Mouse (Mus musculus) common myeloid progenitor, adult 5-6 weeks (primary cell): ENCODE data around the gene Wdr5. TPM values are rescaled to one million over a fixed set of nuclear protein-coding genes. Genes with fewer than 3 reads are reported as not detected.

Experiments
- ATAC-seq: replicated peaks from 2 replicates; pipeline ENCODE4 v1.8.0; 2016; ENCODE audit warnings: low read depth, mild to moderate bottlenecking, moderate TSS enrichment, inconsistent platforms; ENCODE audit not compliant: poor library complexity, severe bottlenecking
- total RNA-seq: library from RNA; stranded (forward); fragments of 200-1000, 187-1606 nt; gene quantifications from 2 replicates; pipeline ENCODE4 v1.2.3, GENCODE M21; 2017

Wdr5 gene
- total RNA-seq, 1 experiment from 2014 or later = 83.4 TPM

DNA sequence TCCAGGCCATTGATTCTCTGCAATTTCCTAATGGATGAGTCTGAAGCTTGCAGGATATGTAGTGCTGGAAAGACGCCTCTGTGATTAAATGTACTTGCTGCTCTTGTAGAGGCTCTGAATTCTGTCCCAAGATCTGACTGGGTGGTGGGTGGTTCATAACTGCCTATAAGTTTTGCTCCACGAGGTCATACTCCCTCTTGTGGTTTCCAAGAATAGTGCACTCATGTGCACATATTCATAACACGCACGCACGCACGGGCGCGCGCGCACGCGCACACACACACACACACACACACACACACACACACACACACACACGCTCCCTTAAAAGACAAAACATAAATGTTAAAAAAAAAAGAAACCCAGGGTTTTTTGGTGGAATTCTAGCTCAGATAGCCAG, 69.6 kb downstream of the Wdr5 start:
- no peak for ATAC-seq

Other genes with a start within 250 kb of the Wdr5 start
- 8.2 and 11.6 TPM in 2 replicates for gene Vav2, start 88.1 kb upstream of the Wdr5 start, total RNA-seq
- gene Brd3os, start 72.8 kb upstream of the Wdr5 start, total RNA-seq = 0.05 and 0.15 TPM in 2 replicates
- gene Brd3, start 7.5 kb upstream of the Wdr5 start, total RNA-seq = 27.0 and 47.2 TPM in 2 replicates
- 3.5 and 4.0 TPM in 2 replicates for gene Rxra, start 161.3 kb downstream of the Wdr5 start, total RNA-seq